Mouse (Mus musculus) thymus, postnatal 0 days (tissue): ENCODE data around the gene Dpf2. TPM values are rescaled to one million over a fixed set of nuclear protein-coding genes. Genes with fewer than 3 reads are reported as not detected.

Experiments used
- DNase-seq: peaks from one replicate; pipeline ENCODE4 v3.0.0-alpha.2; 2015; ENCODE audit warnings: low spot score
- polyA plus RNA-seq: library from polyadenylated mRNA; unstranded; fragments of >200 nt; fragmentation: Nextera tagmentation; extraction: Ambion mirVana; gene quantifications from 2 replicates; pipeline ENCODE4 v1.2.1, GENCODE M21; 2015

Dpf2 gene
- polyA plus RNA-seq, 1 experiment from 2014 or later = 104 TPM

- DNase-seq = peak; percentile 59
These were observed 41.5 kb downstream of the Dpf2 start for GRCm38 (mm10) chr19:5871273-5871672.

DNA sequence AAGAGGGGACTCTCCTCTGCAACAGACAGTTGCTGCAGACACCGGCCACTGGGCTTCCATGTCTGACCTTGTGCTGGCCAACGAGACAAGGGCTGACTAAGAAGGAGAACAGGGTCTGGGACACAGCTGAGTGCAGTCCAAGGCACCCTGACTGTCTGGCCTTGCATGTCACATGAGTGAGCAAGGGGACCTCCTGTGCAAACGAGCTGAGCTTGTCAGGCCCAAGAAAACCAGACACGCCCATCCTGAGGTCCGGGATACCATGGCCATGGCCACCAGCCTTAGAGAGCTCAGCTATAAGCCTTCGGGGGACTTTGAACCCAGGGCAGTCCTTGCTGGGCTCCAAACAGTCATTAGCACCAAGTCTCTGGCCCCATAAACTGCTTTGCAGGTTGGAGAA lies 44.7 kb downstream of the Dpf2 start:
- no peak for DNase-seq

GRCm38 (mm10) chr19:5864710-5865398 lies 48.0 kb downstream of the Dpf2 start:
- no peak for DNase-seq

GRCm38 (mm10) chr19:5863776-5864175 lies 49.0 kb downstream of the Dpf2 start:
- no peak for DNase-seq

DNA sequence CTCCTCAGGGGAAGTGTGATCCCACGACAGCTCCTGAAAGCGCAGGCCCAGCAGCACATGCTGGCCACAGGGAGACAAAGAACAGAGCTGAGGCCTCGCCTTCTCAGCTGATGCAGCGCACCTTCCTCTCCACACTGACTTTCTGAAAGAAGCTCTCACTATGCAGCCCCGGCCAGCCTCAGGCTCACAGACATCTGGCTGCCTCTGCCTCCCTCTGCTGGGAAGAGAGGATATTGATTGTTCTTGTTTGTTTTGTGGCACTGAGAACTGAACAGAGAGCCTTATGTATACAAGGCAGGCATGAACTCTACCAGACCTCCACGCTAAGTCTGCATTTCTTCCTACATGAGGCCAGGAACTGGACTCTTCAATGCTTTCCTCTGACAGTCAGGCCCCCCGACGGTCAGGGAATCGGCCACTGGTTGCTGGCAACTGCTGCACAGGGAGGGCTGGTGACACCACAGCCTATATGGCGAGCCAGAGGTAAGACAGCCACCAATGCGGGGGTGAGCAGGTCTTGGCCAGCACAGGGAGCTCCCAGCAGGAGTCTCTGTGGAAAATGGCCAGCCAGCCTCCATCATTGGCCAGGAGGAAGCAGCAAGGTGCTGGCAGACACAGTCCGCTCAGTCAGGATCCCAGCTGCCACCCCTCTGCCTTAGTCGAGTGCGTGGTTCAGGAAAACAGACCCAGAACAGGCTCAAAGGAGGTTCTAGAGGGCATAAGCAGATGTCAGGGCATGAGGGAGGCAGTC lies 50.3 kb downstream of the Dpf2 start:
- no peak for DNase-seq

GRCm38 (mm10) chr19:5856604-5857003 lies 56.2 kb downstream of the Dpf2 start:
- DNase-seq = no peak

DNA sequence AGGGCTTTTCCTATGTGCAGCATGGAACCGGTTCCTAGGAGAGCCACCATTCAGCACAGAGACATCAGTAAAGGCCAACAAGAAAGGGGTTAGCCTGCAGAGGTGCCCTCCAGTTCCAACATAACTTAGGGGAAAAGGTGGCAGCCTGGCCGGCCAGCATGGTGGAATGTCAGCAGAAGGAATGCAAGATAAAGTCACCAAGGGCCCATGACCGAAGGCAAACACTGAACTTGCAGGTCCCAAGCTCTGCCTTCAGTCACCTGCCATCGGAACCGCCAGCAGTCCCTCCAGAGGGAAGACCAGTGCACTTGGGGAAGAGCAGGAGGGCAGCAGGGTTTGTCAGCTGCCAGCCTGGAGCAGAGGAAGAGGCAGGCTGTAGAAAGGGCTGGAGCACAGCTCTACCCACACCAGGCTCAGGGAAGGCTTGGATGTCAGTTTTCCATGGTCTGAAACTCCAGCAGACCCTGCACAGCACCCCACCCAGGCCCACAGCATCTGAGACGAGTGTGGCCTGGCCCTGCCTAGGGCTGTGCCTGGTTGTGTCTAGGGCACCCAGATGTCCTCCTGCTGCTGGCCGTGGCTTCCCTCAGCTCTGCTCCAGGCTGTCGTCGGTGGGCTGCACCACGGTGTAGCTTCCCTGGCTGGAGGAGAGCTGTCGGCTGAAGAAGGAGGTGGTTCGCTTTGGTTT lies 60.6 kb downstream of the Dpf2 start:
- DNase-seq = no peak

- DNase-seq = no peak
These were observed 61.3 kb downstream of the Dpf2 start for GRCm38 (mm10) chr19:5851481-5851971.

- no peak for DNase-seq
These were observed 62.0 kb downstream of the Dpf2 start for GRCm38 (mm10) chr19:5850860-5851259.

- DNase-seq = peak; percentile 91
These were observed 62.8 kb downstream of the Dpf2 start for GRCm38 (mm10) chr19:5849843-5850527.

GRCm38 (mm10) chr19:5848826-5849672 lies 63.8 kb downstream of the Dpf2 start:
- peak; percentile 18 for DNase-seq

GRCm38 (mm10) chr19:5848032-5848825 lies 64.6 kb downstream of the Dpf2 start:
- peak; percentile 50 for DNase-seq

DNA sequence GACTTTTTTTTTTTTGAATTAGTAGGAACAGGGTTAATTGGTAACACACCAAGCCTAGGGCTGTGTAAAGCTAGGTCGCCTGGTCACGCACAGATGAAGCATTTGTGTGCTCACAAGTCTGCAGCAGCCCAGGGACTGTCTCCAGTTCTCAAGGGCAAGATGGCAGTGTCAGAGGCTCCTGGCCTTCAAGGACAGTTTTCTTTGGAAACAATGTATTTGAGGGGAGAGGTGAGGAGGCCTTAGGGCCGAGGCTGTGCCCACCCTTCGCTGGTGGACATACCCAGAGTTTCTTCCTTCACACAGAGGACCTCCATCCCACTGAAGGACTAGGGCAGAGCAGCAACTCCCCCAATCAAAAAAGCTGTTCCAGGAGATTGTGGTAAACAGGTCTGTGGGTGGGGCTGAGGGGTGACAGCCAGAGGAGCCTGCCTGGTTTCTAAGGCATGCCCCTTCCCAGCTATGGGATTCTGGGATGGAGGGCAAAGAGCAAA lies 65.5 kb downstream of the Dpf2 start:
- no peak for DNase-seq

- peak; percentile 62 for DNase-seq
These were observed 66.1 kb downstream of the Dpf2 start for GRCm38 (mm10) chr19:5846557-5847305.

Other genes starting within 250 kb of the Dpf2 start
- 37.4 and 39.2 TPM in 2 replicates for gene Sipa1, start 249.3 kb downstream of the Dpf2 start, polyA plus RNA-seq
- 25.7 and 29.2 TPM in 2 replicates for gene Map3k11, start 224.3 kb downstream of the Dpf2 start, polyA plus RNA-seq
- 13.7 and 19.4 TPM in 2 replicates for gene Pcnx3, start 224.1 kb downstream of the Dpf2 start, polyA plus RNA-seq
- gene Kcnk7, start 208.6 kb downstream of the Dpf2 start, polyA plus RNA-seq = 0.32 and 0.74 TPM in 2 replicates
- gene Ehbp1l1, start 186.7 kb downstream of the Dpf2 start, polyA plus RNA-seq = 17.6 TPM in 2 replicates
- 91.8 and 92.5 TPM in 2 replicates for gene Fam89b, start 183.4 kb downstream of the Dpf2 start, polyA plus RNA-seq
- gene Ltbp3, start 172.1 kb downstream of the Dpf2 start, polyA plus RNA-seq = 9.7 and 10.2 TPM in 2 replicates
- 38.0 and 40.9 TPM in 2 replicates for gene Scyl1, start 141.6 kb downstream of the Dpf2 start, polyA plus RNA-seq
- gene Frmd8, start 37.7 kb downstream of the Dpf2 start, polyA plus RNA-seq = 72.4 and 75.2 TPM in 2 replicates
- 11.4 and 14.6 TPM in 2 replicates for gene Slc25a45, start 35.2 kb downstream of the Dpf2 start, polyA plus RNA-seq
- 3.3 and 4.1 TPM in 2 replicates for gene Tigd3, start 18.9 kb downstream of the Dpf2 start, polyA plus RNA-seq
- gene Cdc42ep2, start 11.8 kb upstream of the Dpf2 start, polyA plus RNA-seq = 5.2 and 6.7 TPM in 2 replicates
- gene Pola2, start 51.2 kb upstream of the Dpf2 start, polyA plus RNA-seq = 61.4 and 71.4 TPM in 2 replicates
- not detected in 2 replicates for gene Slc22a20, start 73.1 kb upstream of the Dpf2 start, polyA plus RNA-seq
- gene Capn1, start 102.9 kb upstream of the Dpf2 start, polyA plus RNA-seq = 19.8 and 21.6 TPM in 2 replicates
- gene Syvn1, start 133.6 kb upstream of the Dpf2 start, polyA plus RNA-seq = 15.1 and 16.5 TPM in 2 replicates
- gene Mrpl49, start 144.8 kb upstream of the Dpf2 start, polyA plus RNA-seq = 65.2 and 71.4 TPM in 2 replicates
- gene Fau, start 144.8 kb upstream of the Dpf2 start, polyA plus RNA-seq = 1,297 and 1,312 TPM in 2 replicates
- 48.3 and 55.4 TPM in 2 replicates for gene Znhit2, start 148.2 kb upstream of the Dpf2 start, polyA plus RNA-seq
- gene Tm7sf2, start 155.4 kb upstream of the Dpf2 start, polyA plus RNA-seq = 10.1 and 10.3 TPM in 2 replicates
- gene Vps51, start 164.2 kb upstream of the Dpf2 start, polyA plus RNA-seq = 69.3 and 77.1 TPM in 2 replicates
- gene Tmem262, start 167.0 kb upstream of the Dpf2 start, polyA plus RNA-seq = 0.44 TPM in 1 of 2 replicates, not detected in the other
- gene Gm28374, start 169.2 kb upstream of the Dpf2 start, polyA plus RNA-seq = 0.68 and 1.4 TPM in 2 replicates
- gene Zfpl1, start 171.9 kb upstream of the Dpf2 start, polyA plus RNA-seq = 52.1 and 55.3 TPM in 2 replicates
- 53.2 and 53.6 TPM in 2 replicates for gene Cdca5, start 172.0 kb upstream of the Dpf2 start, polyA plus RNA-seq
- gene AC131692.1, start 181.4 kb upstream of the Dpf2 start, polyA plus RNA-seq = 0.27 TPM in 1 of 2 replicates, not detected in the other
- gene Naaladl1, start 192.8 kb upstream of the Dpf2 start, polyA plus RNA-seq = 0.06 and 0.10 TPM in 2 replicates
- gene Sac3d1, start 205.6 kb upstream of the Dpf2 start, polyA plus RNA-seq = 46.4 and 48.5 TPM in 2 replicates
- 31.2 and 34.8 TPM in 2 replicates for gene Snx15, start 215.3 kb upstream of the Dpf2 start, polyA plus RNA-seq
- gene Batf2, start 228.0 kb upstream of the Dpf2 start, polyA plus RNA-seq = 0.48 and 0.57 TPM in 2 replicates
- gene Arl2, start 228.5 kb upstream of the Dpf2 start, polyA plus RNA-seq = 57.2 and 57.4 TPM in 2 replicates